Mouse (Mus musculus) midbrain, embryonic 13.5 days (tissue): Measurements from ENCODE around the gene Ufd1. TPM values are rescaled to one million over a fixed set of nuclear protein-coding genes. Genes with fewer than 3 reads are reported as not detected.

Experiments used
- ATAC-seq: fragments of 200-750 bp; cut with Nextera tagmentation; 2 replicates; pipeline ENCODE4 v1.8.0; 2017; ENCODE audit warnings: mild to moderate bottlenecking, moderate TSS enrichment, moderate library complexity
- H3K27ac ChIP-seq: fragments of 300-500 bp; sonication (generic); 2 replicates; pipeline ENCODE4 v1.5.1; 2015; ENCODE audit warnings: inconsistent platforms, mild to moderate bottlenecking, moderate library complexity
- H3K27me3 ChIP-seq: fragments of 300-500 bp; sonication (generic); 2 replicates; pipeline ENCODE4 v1.6.1; 2015; ENCODE audit warnings: mild to moderate bottlenecking, inconsistent platforms
- H3K36me3 ChIP-seq: fragments of 300-500 bp; sonication (generic); 2 replicates; pipeline ENCODE4 v1.6.1; 2015; ENCODE audit warnings: mild to moderate bottlenecking, inconsistent platforms
- H3K4me1 ChIP-seq: fragments of 300-500 bp; sonication (generic); replicated peaks from 2 replicates; pipeline ENCODE4 v1.6.1; 2015; ENCODE audit warnings: inconsistent platforms
- H3K4me2 ChIP-seq: fragments of 300-500 bp; sonication (generic); replicated peaks from 2 replicates; pipeline ENCODE4 v1.6.1; 2015; ENCODE audit warnings: moderate library complexity, mild to moderate bottlenecking, inconsistent platforms
- H3K4me3 ChIP-seq: fragments of 300-500 bp; sonication (generic); replicated peaks from 2 replicates; pipeline ENCODE4 v1.5.1; 2015; ENCODE audit warnings: mild to moderate bottlenecking, inconsistent platforms
- H3K9ac ChIP-seq: fragments of 300-500 bp; sonication (generic); replicated peaks from 2 replicates; pipeline ENCODE4 v1.6.1; 2015; ENCODE audit warnings: mild to moderate bottlenecking, inconsistent platforms
- H3K9me3 ChIP-seq: fragments of 300-500 bp; sonication (generic); 2 replicates; pipeline ENCODE4 v1.6.1; 2016; ENCODE audit warnings: mild to moderate bottlenecking, inconsistent platforms
- WGBS: fragments of 180-500 bp; shearing (Covaris S2); methylation state at CpG from one replicate; pipeline ENCODE4 v1.1.7; 2015; 5-methylcytosine and 5-hydroxymethylcytosine counted together
- polyA plus RNA-seq: library from polyadenylated mRNA; unstranded; fragments of >200 nt; fragmentation: Nextera tagmentation; extraction: Ambion mirVana; gene quantifications from 2 replicates; pipeline ENCODE4 v1.2.1, GENCODE M21; 2015

The Ufd1 gene
- polyA plus RNA-seq = 112 and 121 TPM in 2 replicates

- Histone ChIP-seq H3K9me3 (no peaks in the 10 kb centered on the region), H3K4me2 (peak within 1 kb of the TSS; percentile 81), H3K27ac (peak within 1 kb of the TSS; percentile 40), H3K27me3 (no peaks in the 10 kb centered on the region), H3K9ac (peak within 1 kb of the TSS; percentile 85), H3K4me1 (peaks cover 23% of the 10 kb centered on the region), H3K36me3 (peaks cover 31% of the 10 kb centered on the region), H3K4me3 (peak within 1 kb of the TSS; percentile 77)
- 0% methylated on average over 42 of the region's 42 CpGs for WGBS
- ATAC-seq = peak; percentile 95
These were observed at the start of gene Ufd1, which contains the start of gene Cdc45 for GRCm38 (mm10) chr16:18811468-18812384. Ufd1 (plus strand) TSS chr16:18811779. Cdc45 (minus strand) TSS chr16:18811987.

- Histone ChIP-seq H3K27ac (no peak overlapping the region), H3K9ac (no peak overlapping the region)
- WGBS = 83% methylated on average over 3 of the region's 3 CpGs
These were observed 48.6 kb upstream of the Ufd1 start for GRCm38 (mm10) chr16:18762960-18763359.

GRCm38 (mm10) chr16:18766390-18766789, 45.2 kb upstream of the Ufd1 start:
- Histone ChIP-seq H3K9me3 (no peaks in the 10 kb centered on the region), H3K9ac (no peak overlapping the region), H3K4me3 (no peak overlapping the region), H3K4me2 (no peak overlapping the region), H3K36me3 (no peaks in the 10 kb centered on the region), H3K4me1 (no peaks in the 10 kb centered on the region), H3K27me3 (no peaks in the 10 kb centered on the region), H3K27ac (no peak overlapping the region)
- 83% methylated on average over 4 of the region's 4 CpGs for WGBS
- ATAC-seq = no peak

More at GRCm38 (mm10) chr16:18762960-18763359, 48.6 kb upstream of the Ufd1 start:
- Histone ChIP-seq H3K4me2 (no peak overlapping the region), H3K9me3 (no peaks in the 10 kb centered on the region), H3K4me3 (no peak overlapping the region), H3K27me3 (no peaks in the 10 kb centered on the region), H3K4me1 (no peaks in the 10 kb centered on the region), H3K36me3 (no peaks in the 10 kb centered on the region)
- ATAC-seq = no peak

GRCm38 (mm10) chr16:18769501-18769900, 42.1 kb upstream of the Ufd1 start:
- ATAC-seq = no peak
- WGBS = 67% methylated on average over 1 of the region's 1 CpGs
- no peaks in the 10 kb centered on the region for H3K9me3 ChIP-seq
- peaks cover 5% of the 10 kb centered on the region; the same call in 1 of the 2 replicates for H3K4me1 ChIP-seq
- H3K4me3 ChIP-seq = no peak overlapping the region
- H3K4me2 ChIP-seq = no peak overlapping the region
- no peak overlapping the region for H3K27ac ChIP-seq
- H3K9ac ChIP-seq = no peak overlapping the region
- H3K27me3 ChIP-seq = no peaks in the 10 kb centered on the region
- H3K36me3 ChIP-seq = no peaks in the 10 kb centered on the region

- Histone ChIP-seq H3K27me3 (peaks cover 43% of the 10 kb centered on the region), H3K9me3 (no peaks in the 10 kb centered on the region), H3K27ac (no peak overlapping the region), H3K9ac (no peak overlapping the region), H3K36me3 (no peaks in the 10 kb centered on the region), H3K4me2 (no peak overlapping the region), H3K4me1 (peaks cover 24% of the 10 kb centered on the region), H3K4me3 (no peak overlapping the region)
- 17% methylated on average over 2 of the region's 2 CpGs for WGBS
- no peak for ATAC-seq
These were observed 37.6 kb upstream of the Ufd1 start for GRCm38 (mm10) chr16:18773936-18774335.

- H3K36me3 ChIP-seq = no peaks in the 10 kb centered on the region
These were observed 35.7 kb upstream of the Ufd1 start for GRCm38 (mm10) chr16:18775621-18776555.

GRCm38 (mm10) chr16:18776556-18777100, 35.0 kb upstream of the Ufd1 start, which contains the start of gene Cldn5:
Cldn5 (plus strand) TSS chr16:18776847.
- Histone ChIP-seq H3K4me2 (peak within 1 kb of the TSS; percentile 64), H3K27ac (no peak within 1 kb of the TSS), H3K27me3 (peaks cover 47% of the 10 kb centered on the region), H3K4me1 (peaks cover 24% of the 10 kb centered on the region), H3K9me3 (no peaks in the 10 kb centered on the region), H3K4me3 (peak within 1 kb of the TSS; percentile 45), H3K9ac (peak within 1 kb of the TSS; percentile 34), H3K36me3 (no peaks in the 10 kb centered on the region)
- WGBS = 4% methylated on average over 19 of the region's 19 CpGs
- ATAC-seq = peak; percentile 53

More at GRCm38 (mm10) chr16:18775621-18776555, 35.7 kb upstream of the Ufd1 start:
- H3K4me2 ChIP-seq = peak overlapping the region; percentile 64
- H3K27ac ChIP-seq = no peak overlapping the region
- H3K27me3 ChIP-seq = peaks cover 47% of the 10 kb centered on the region
- no peak overlapping the region for H3K9ac ChIP-seq
- WGBS = 23% methylated on average over 18 of the region's 18 CpGs
- peak overlapping the region; percentile 45; the same call in 1 of the 2 replicates for H3K4me3 ChIP-seq
- ATAC-seq = no peak
- peaks cover 24% of the 10 kb centered on the region for H3K4me1 ChIP-seq
- no peaks in the 10 kb centered on the region for H3K9me3 ChIP-seq

GRCm38 (mm10) chr16:18777101-18778080, 34.2 kb upstream of the Ufd1 start:
- Histone ChIP-seq H3K27me3 (peaks cover 47% of the 10 kb centered on the region), H3K9me3 (no peaks in the 10 kb centered on the region), H3K4me2 (peak overlapping the region; percentile 64), H3K4me1 (peaks cover 24% of the 10 kb centered on the region), H3K9ac (peak overlapping the region; percentile 34), H3K36me3 (peaks cover 4% of the 10 kb centered on the region), H3K27ac (no peak overlapping the region), H3K4me3 (peak overlapping the region; percentile 45)
- ATAC-seq = peak; percentile 78
- WGBS = 3% methylated on average over 80 of the region's 80 CpGs

GRCm38 (mm10) chr16:18778461-18778860, 33.1 kb upstream of the Ufd1 start:
- H3K9me3 ChIP-seq = no peaks in the 10 kb centered on the region
- H3K27me3 ChIP-seq = peaks cover 47% of the 10 kb centered on the region
- H3K4me3 ChIP-seq = peak overlapping the region; percentile 45
- H3K4me2 ChIP-seq = no peak overlapping the region
- H3K9ac ChIP-seq = 0 out of 2 replicates have a peak overlapping the region, but pooled peaks have one; percentile 6
- H3K27ac ChIP-seq = no peak overlapping the region
- H3K4me1 ChIP-seq = peaks cover 24% of the 10 kb centered on the region
- peaks cover 7% of the 10 kb centered on the region for H3K36me3 ChIP-seq
- WGBS = 54% methylated on average over 2 of the region's 2 CpGs
- no peak for ATAC-seq

GRCm38 (mm10) chr16:18781810-18782209, 29.8 kb upstream of the Ufd1 start:
- no peak for ATAC-seq
- no peak overlapping the region for H3K27ac ChIP-seq
- peaks cover 12% of the 10 kb centered on the region for H3K36me3 ChIP-seq
- H3K27me3 ChIP-seq = peaks cover 26% of the 10 kb centered on the region
- peaks cover 13% of the 10 kb centered on the region for H3K4me1 ChIP-seq
- 92% methylated on average over 10 of the region's 10 CpGs for WGBS
- no peak overlapping the region for H3K4me3 ChIP-seq
- no peak overlapping the region for H3K9ac ChIP-seq
- no peak overlapping the region for H3K4me2 ChIP-seq
- H3K9me3 ChIP-seq = no peaks in the 10 kb centered on the region
